Mouse (Mus musculus): ENCODE measurements around the gene Uba7.

Uba7 gene

GRCm38 (mm10) chr9:107962916-107963315 lies 12.4 kb upstream of the Uba7 start:
- no peak for DNase-seq

DNA sequence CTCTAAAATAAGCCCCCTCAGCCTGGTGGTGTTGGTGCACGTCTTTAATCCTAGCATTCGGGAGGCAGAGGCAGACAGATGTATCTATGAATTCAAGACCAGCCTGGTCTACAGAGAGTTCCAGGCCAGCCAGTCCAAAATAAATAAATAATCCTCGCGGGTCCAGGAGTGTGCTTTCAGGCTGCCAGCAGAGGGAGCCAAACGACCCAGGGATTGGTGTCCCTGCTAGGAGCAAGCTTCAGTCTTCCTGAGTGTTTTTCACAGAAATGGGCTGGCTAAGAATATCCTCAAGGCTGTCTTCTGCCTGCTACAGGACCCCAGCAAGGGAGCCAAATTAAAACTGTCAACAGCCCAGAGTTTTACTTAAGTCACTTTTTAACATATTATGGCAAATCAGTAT lies 11.6 kb upstream of the Uba7 start:
- peak; percentile 89 for DNase-seq

GRCm38 (mm10) chr9:107964681-107965080 lies 10.6 kb upstream of the Uba7 start:
- DNase-seq = no peak

DNA sequence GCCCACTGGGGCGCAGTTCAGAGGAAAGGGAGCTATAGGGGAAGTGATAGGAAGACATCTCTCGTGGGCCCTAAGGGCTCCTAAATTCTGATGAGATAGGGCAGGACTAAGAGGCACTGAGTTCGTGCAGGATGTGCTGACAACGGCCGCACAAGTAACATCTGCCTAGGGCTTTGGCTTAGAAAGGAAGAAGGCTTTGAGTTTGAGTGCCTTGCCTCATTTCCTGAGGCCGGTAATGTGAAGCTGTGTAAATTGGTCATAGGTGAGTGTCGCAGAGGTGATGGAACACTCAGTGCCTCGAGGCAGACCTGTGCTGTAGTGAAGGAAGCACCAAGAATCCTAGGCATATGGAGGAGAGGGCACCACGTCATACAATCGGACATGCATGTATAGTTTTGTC lies 8.6 kb upstream of the Uba7 start:
- DNase-seq = no peak

DNA sequence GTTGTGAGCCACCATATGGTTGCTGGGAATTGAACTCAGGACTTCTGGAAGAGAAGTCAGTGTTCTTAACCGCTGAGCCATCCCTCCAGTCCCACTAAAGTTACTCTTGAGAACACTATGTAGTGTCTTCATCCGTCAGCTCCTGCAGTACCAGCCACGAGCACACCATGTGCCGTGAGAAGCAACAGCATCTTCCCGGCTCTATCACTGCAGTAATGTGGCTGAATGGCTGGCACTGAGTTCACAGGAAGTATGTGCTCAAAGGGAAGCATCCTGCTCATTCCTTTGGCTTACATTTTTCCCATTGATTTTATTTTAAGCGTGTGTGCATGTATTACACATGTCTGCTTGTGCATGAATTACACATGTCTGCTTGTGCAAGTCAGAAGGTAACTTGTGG lies 7.9 kb upstream of the Uba7 start:
- no peak for DNase-seq

DNA sequence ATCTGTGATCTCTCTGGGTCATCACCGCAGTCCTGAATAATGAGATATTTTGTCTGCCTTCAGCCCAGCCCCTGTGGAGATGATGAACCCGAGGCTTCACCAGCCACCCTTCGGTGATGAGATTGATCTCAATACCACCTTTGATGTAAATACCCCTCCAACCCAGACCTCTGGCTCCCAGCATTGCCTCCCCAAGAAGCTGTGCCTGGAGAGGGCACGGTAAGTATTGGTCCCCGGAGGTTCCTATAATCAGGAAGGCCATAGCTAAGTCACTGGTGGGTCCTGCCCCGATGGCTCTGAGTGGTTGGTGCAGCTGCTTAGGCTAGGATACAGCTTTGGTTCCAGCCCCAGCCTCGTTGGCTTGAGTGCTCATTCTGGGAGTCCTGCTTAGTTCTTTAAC lies 6.8 kb upstream of the Uba7 start:
- DNase-seq = no peak

GRCm38 (mm10) chr9:107970311-107970710 lies 5.0 kb upstream of the Uba7 start:
- DNase-seq = no peak

GRCm38 (mm10) chr9:107971690-107972541 lies 3.4 kb upstream of the Uba7 start:
- no peak for DNase-seq

DNA sequence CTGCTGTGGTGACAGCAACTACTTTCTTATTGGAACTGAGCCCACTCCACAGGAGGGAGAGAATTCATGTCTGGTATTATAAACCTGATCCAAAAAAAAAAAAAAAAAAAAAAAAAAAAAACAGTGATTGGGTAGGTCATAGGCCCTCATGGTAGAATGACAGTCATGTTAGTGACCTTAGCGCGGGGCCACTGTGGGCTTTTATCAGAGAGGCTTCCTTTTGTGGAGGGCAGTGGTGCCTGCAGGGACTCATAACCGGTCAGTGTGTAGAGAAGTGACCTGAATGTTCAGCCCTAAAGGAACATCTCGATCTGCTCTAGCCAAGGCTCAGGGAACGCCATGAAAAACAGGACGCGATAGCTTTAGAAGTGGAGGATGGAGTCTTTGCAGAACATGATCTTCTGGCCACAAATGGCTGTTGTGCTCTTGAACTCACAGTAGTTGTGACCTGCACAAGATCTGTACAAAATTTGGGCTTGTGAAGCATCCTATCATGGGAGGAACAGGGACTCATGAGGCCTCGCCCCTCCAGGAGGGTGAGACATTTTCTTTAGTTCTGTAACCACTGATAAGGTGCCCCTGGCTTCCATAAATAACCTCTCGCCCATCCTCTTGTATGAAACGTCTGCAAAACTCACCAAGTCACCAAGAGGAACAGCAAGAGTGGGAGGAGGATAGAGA lies 674 bp upstream of the Uba7 start:
- DNase-seq = no peak

DNA sequence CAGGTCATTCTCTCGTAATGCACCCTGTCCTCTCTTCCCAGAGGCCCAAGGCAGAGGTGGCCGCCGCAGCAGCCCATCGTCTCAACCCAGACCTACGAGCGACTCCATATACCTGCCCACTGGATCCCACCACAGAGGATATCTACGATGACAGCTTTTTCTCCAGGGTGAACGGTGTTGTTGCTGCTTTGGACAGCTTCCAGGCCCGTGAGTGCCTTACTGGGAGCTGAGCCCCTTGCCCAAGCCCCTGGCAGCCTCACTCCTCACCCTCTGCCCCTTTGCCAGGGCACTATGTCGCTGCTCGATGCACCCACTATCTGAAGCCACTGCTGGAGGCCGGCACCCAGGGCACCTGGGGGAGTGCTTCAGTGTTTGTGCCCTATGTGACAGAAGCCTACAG lies 3.5 kb downstream of the Uba7 start:
- no peak for DNase-seq

- DNase-seq = no peak
Measured at GRCm38 (mm10) chr9:107981684-107982605, 6.6 kb downstream of the Uba7 start.

DNA sequence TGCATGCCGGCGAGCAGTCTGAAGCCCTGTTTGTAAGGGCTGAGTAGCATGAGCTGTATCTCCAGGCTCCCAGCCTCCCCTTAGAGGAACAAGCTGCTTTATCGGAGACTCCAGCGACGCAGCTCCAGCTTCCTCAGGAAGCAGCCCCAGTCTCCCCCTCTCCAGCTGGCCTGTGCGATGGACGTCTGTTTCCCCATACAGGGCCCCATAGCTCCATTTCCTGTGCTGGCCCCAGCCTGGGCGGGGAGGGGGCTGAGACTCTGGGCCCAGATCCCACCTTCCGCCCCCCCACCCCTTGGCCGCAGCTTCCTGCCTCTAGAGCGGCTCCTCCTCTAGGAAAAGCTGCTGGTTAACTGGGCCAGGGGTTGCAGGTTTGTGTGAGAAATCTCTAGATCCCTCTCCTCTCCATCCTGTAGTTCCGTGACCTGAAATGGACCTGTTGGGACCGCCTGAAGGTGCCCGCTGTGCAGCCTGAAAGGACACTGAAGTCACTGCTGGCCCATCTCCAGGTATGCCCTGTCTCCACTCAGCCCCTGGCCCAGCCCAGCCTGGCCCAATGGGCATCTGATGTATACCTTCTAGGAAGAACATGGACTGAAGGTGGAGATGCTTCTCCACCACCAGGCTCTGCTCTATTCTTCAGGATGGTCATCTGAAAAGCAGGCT lies 7.5 kb downstream of the Uba7 start, which contains the start of gene Gm20661:
TSS of gene Gm20661 (plus strand) at position 378 of the 666 bp plus-strand sequence.
- peak; percentile 73 for DNase-seq

- DNase-seq = peak; percentile 59
Measured at GRCm38 (mm10) chr9:107983421-107983890, 8.2 kb downstream of the Uba7 start.

DNA sequence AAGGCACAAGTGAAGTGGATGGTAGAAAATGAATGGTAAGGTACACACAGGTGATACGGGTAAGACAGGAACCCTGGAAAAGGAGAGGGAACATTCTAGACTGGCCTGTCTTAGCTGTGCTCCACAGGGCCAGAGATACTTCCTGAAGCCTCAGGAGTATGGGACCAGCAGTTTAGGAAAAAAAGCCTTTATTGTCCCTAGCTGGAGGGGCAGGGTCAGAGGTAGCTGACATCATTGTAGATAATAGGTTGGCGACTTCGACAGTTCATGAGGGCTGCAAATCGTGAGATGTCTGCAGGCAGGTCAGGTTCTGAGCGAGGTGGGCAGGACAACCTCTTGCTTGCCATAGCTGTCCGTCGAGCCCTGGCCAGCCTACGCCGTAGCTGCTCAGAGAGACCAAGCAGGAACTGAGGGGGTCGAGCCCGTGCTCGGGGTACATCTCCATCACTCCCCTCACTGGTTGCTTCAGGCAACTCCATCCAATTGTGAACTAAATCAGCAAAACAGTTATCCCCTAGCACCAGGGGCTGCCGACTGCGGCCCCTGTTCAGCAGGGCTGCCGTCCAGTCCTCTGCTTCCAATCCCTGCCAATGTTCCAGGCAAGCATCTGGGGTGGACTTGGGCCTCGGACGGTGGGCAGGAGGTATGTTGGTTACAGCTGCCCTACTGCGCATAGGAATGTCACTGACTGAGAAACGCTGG lies 8.9 kb downstream of the Uba7 start:
- DNase-seq = peak; percentile 38

DNA sequence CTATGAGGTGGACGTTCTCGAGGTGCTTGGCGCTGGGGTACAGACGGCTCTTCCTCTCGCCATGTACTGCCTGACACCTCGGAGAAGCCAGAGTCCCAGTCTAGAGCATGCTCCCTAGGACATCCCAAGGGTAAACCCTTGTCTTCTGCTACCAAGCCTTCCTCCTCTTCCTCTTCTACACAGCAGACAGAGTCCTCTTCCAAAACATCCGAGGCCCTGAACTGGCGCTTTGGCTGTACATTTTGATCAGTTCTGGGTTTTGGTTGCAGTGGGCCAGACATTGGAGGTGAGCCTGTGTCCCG lies 9.4 kb downstream of the Uba7 start:
- DNase-seq = no peak

DNA sequence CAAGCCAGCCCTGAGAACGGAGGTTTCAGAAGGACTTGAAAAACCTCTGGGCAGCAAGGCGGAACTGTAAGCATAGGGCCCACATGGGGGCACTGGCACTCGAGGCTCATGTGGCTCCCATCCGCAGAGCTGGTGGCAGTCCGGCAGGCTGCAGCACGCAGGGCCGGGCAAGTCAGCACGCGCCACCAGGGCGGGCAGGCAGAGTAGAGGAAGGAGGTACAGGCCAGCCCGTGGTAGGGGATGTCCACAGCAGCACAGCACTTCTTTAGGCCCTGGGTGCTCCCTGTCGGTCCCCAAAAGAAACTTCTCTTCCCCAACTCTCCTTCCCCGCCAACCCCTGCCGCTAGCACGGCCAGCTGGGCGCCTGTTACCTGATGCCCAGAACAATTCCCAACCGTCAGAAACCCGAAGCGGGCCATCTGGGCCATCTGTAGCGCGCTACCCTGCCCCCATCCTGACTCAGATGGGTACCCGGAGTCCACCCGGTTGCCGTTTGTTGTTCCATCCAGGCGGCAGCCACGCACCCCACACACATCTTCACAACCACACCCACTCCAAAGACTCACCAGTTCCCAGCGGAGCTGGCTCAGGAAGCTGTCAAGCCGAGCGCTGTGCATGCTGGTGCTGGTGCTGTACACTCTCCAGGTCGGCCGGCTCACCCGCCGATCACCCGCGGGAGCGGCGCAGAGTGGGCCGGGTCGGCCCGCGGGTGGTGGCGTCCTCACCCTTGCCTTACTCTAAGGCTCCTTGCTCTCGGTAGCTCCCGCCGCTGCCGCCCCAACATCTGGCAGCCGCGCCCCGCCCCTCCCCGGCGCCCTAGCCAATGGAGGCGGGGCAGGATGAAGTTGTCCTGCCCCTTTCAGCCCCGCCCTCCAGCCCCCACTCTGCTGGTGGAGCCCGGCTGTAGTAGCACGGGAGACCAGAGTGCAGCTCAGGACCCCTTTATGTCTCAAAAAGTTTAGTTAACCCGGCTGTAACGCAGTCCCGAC lies 10.1 kb downstream of the Uba7 start, which contains the start of gene Inka1:
TSS of gene Inka1 (minus strand) at position 749 of the 989 bp plus-strand sequence.
- peak; percentile 98 for DNase-seq

DNA sequence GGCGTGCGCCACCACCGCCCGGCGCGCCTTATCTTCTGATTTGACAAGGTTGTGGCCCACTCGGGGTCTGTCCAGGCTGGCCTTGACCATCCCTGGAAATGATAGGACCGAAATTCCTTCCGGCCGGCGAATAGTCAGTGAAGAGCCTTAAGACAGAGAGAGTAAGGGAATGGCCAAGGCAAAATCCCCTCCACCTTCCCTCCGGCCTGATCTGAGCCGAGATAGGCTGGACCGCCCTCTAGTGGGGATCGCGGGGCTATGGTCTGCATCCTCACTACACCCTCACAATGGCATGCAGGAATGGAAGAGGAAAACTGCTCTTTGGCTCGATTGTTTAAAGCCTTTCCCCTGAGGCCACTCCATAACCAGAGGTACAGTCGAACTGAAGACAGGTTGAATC lies 11.1 kb downstream of the Uba7 start:
- peak; percentile 86 for DNase-seq

- no peak for DNase-seq
Measured at GRCm38 (mm10) chr9:107987950-107988349, 12.6 kb downstream of the Uba7 start.

GRCm38 (mm10) chr9:107992197-107992596 lies 16.9 kb downstream of the Uba7 start, which contains the start of gene Cdhr4:
Gene Cdhr4 (plus strand): TSS chr9:107992497.
- DNase-seq = no peak

GRCm38 (mm10) chr9:107993013-107993412 lies 17.7 kb downstream of the Uba7 start:
- peak; percentile 64 for DNase-seq

- no peak for DNase-seq
Measured at GRCm38 (mm10) chr9:107994464-107994863, 19.2 kb downstream of the Uba7 start.

All from thymus, postnatal 4 days (tissue).